Mouse (Mus musculus) thymus, adult 18-20 months (tissue): Measurements from ENCODE around the gene Clybl.

Experiments used
- DNase-seq, 2 experiments: peaks; one replicate each; pipeline ENCODE4 v3.0.0; 2022; ENCODE audit warnings: mixed read lengths in 2 of 2

Gene Clybl

GRCm38 (mm10) chr14:122364026-122364425, 182.5 kb downstream of the Clybl start:
- no peak for DNase-seq

GRCm38 (mm10) chr14:122367252-122367868, 185.9 kb downstream of the Clybl start:
- DNase-seq = no peak

GRCm38 (mm10) chr14:122367882-122368418, 186.4 kb downstream of the Clybl start:
- DNase-seq = no peak

GRCm38 (mm10) chr14:122368501-122368900, 187.0 kb downstream of the Clybl start:
- no peak for DNase-seq

GRCm38 (mm10) chr14:122371979-122372378, 190.5 kb downstream of the Clybl start:
- DNase-seq = no peak

- DNase-seq = no peak
These were observed 192.0 kb downstream of the Clybl start for GRCm38 (mm10) chr14:122373458-122373857.

- no peak for DNase-seq
These were observed 192.9 kb downstream of the Clybl start for GRCm38 (mm10) chr14:122374285-122374997.

GRCm38 (mm10) chr14:122375070-122375811, 193.7 kb downstream of the Clybl start:
- no peak for DNase-seq

- DNase-seq = no peak
These were observed 195.1 kb downstream of the Clybl start for GRCm38 (mm10) chr14:122376482-122377143.

- no peak for DNase-seq
These were observed 196.2 kb downstream of the Clybl start for GRCm38 (mm10) chr14:122377681-122378080.

GRCm38 (mm10) chr14:122379076-122379475, 197.6 kb downstream of the Clybl start:
- DNase-seq = no peak

GRCm38 (mm10) chr14:122379996-122380395, 198.5 kb downstream of the Clybl start:
- DNase-seq = no peak

GRCm38 (mm10) chr14:122380896-122381845, 199.7 kb downstream of the Clybl start:
- no peak for DNase-seq

GRCm38 (mm10) chr14:122382281-122382680, 200.8 kb downstream of the Clybl start:
- no peak for DNase-seq

GRCm38 (mm10) chr14:122383931-122384330, 202.4 kb downstream of the Clybl start:
- no peak for DNase-seq

GRCm38 (mm10) chr14:122384447-122385237, 203.1 kb downstream of the Clybl start:
- DNase-seq = no peak

GRCm38 (mm10) chr14:122385238-122385534, 203.7 kb downstream of the Clybl start:
- no peak for DNase-seq

- DNase-seq = no peak
These were observed 204.3 kb downstream of the Clybl start for GRCm38 (mm10) chr14:122385758-122386157.

- DNase-seq = no peak
These were observed 205.0 kb downstream of the Clybl start for GRCm38 (mm10) chr14:122386281-122387130.

GRCm38 (mm10) chr14:122387781-122388180, 206.3 kb downstream of the Clybl start:
- DNase-seq = no peak
